Mouse (Mus musculus) C2C12 (cell line): ENCODE measurements around the gene Ranbp3l. TPM values are rescaled to one million over a fixed set of nuclear protein-coding genes. Genes with fewer than 3 reads are reported as not detected.

ENCODE experiments used
- H3K27me3 ChIP-seq: one replicate; pipeline ENCODE4 v1.6.1; 2011; ENCODE audit not compliant: control insufficient read depth, insufficient read depth, insufficient read length
- H3K36me3 ChIP-seq: one replicate; pipeline ENCODE4 v1.6.1; 2011; ENCODE audit not compliant: control insufficient read depth, insufficient read depth
- H3K4me3 ChIP-seq: one replicate; pipeline ENCODE4 v1.5.1; 2011; ENCODE audit warnings: mild to moderate bottlenecking, control low read depth; ENCODE audit not compliant: poor library complexity, insufficient read depth, severe bottlenecking
- H3K79me2 ChIP-seq: one replicate; pipeline ENCODE4 v1.6.1; 2011; ENCODE audit not compliant: control insufficient read depth, insufficient read depth
- H3K79me3 ChIP-seq: one replicate; pipeline ENCODE4 v1.6.1; 2011; ENCODE audit warnings: low read depth, control low read depth
- H3ac ChIP-seq: one replicate; pipeline ENCODE3; 2011; ENCODE audit warnings: low read depth; ENCODE audit not compliant: control insufficient read depth, insufficient read length
- CEBPB ChIP-seq: IDR thresholded peaks from one replicate; pipeline ENCODE4 v1.6.1; 2011; ENCODE audit warnings: low read depth, mild to moderate bottlenecking, control low read depth, moderate library complexity
- CTCF ChIP-seq: IDR thresholded peaks from one replicate; pipeline ENCODE4 v1.5.1; 2011; ENCODE audit not compliant: control insufficient read depth, insufficient read depth, insufficient read length
- FOSL1 ChIP-seq: IDR thresholded peaks from one replicate; pipeline ENCODE4 v1.8.0; 2011; ENCODE audit warnings: mild to moderate bottlenecking, low read length; ENCODE audit not compliant: poor library complexity, insufficient read depth, severe bottlenecking
- MAX ChIP-seq: IDR thresholded peaks from one replicate; pipeline ENCODE4 v1.6.1; 2011; ENCODE audit warnings: mild to moderate bottlenecking, control low read depth
- MYOD1 ChIP-seq: IDR thresholded peaks from one replicate; pipeline ENCODE4 v1.6.1; 2011; ENCODE audit warnings: low read depth; ENCODE audit not compliant: control insufficient read depth, insufficient read length
- MYOG ChIP-seq: IDR thresholded peaks from one replicate; pipeline ENCODE4 v1.6.1; 2011; ENCODE audit not compliant: control insufficient read depth, insufficient read length; ENCODE audit errors: extremely low read depth
- USF1 ChIP-seq: IDR thresholded peaks from one replicate; pipeline ENCODE4 v1.6.1; 2011; ENCODE audit warnings: low read depth, mild to moderate bottlenecking, control low read depth, moderate library complexity
- polyA plus RNA-seq: library from polyadenylated mRNA; unstranded; fragments of >200 nt; fragmentation: generic; extraction: Trizol; gene quantifications from one replicate; pipeline ENCODE4 v1.2.1, GENCODE M21; 2012; ENCODE audit warnings: missing spikeins

Gene Ranbp3l
- polyA plus RNA-seq, 1 experiment: 0.06 TPM

DNA sequence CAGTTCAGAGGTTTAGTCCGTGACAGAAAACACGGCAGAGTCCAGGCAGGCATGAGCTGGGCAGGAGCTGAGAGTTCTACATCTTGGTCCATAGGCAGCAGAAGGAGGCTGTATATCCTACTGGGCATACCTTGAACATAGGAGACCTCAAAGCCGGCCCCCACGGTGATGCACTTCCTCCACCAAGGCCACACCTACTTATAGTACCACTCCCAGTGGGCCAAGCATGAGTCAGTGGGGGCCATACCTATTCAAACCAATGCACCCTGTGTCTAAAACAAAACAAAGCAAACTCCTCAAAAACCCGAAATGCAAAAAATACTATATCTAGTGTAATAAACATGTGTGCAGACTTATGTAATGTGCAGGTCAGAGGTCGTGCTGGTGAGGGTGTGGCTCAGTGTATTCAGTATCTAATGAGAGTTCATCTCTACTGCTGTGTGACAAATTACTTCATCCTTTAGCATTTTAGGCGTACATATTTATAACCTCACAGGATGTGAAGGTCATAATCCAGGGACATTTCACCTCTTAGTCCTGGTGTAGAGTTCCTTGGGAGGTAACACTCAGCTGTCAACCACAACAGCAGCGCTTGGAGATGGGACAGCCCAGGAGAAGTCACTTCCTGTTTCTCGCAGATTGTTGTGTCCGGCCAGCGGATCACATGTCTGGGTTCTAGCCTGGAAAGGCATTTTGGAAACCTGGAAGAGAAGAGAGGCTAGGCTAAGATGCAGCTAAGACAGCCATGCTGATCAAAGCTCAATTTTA is 126.0 kb downstream of the Ranbp3l start:
- Histone ChIP-seq H3K36me3 (peaks cover 13% of the 10 kb centered on the region), H3ac (no peak overlapping the region), H3K79me2 (no peaks in the 10 kb centered on the region), H3K4me3 (no peak overlapping the region), H3K79me3 (no peaks in the 10 kb centered on the region), H3K27me3 (no peaks in the 10 kb centered on the region)
- no peak for TF ChIP-seq MYOD1
- TF ChIP-seq USF1: no peak
- no peak for TF ChIP-seq CTCF
- no peak for TF ChIP-seq MAX
- TF ChIP-seq FOSL1: no peak
- TF ChIP-seq MYOG: no peak
- TF ChIP-seq CEBPB: no peak

DNA sequence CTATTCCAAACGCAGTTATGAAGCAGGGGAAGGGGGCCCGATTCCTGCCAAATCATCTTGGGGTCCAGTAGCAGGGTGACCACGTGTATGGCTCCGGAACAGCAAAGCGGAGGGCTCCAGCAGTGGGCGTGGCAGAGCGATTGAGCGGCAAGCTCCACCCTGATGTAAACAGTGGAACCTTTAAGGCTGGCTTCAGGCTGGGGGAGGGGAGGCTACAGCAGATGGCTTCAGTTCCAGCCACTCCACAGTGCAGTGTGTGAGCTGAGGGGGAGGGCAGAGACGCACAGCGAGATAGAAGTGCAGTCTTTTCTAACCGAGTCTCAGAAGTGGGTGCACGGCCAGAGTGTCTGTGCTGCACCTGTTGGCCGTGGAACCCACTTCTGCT is 126.6 kb downstream of the Ranbp3l start:
- Histone ChIP-seq H3K36me3 (peaks cover 13% of the 10 kb centered on the region), H3K79me2 (no peaks in the 10 kb centered on the region), H3K4me3 (no peak overlapping the region), H3K79me3 (no peaks in the 10 kb centered on the region), H3K27me3 (no peaks in the 10 kb centered on the region), H3ac (no peak overlapping the region)
- TF ChIP-seq CTCF: no peak
- no peak for TF ChIP-seq CEBPB
- no peak for TF ChIP-seq FOSL1
- no peak for TF ChIP-seq MAX
- no peak for TF ChIP-seq USF1
- no peak for TF ChIP-seq MYOG
- no peak for TF ChIP-seq MYOD1

DNA sequence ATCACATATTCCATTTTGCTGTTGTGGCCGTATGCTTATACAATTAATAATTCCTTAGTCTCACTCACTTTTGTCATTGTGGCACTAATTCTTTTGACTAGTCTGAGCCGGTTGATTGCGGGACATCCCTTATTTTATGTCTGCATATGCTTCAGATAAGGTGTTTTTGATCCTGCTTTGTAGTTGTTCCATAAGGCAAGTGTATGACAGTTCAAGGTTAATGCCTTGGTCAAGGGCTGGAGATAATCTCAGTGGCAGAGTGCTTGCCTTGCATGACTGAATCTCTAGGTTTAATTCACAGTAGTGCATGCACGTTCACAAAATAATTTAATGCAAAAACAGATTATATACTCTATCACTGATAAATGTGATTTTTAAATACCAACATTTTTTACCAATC is 129.1 kb downstream of the Ranbp3l start:
- H3ac ChIP-seq: no peak overlapping the region
- no peaks in the 10 kb centered on the region for H3K79me3 ChIP-seq
- no peak overlapping the region for H3K4me3 ChIP-seq
- no peak for TF ChIP-seq FOSL1
- no peak for TF ChIP-seq MYOG
- TF ChIP-seq MYOD1: no peak
- no peak for TF ChIP-seq CEBPB
- no peak for TF ChIP-seq USF1
- TF ChIP-seq CTCF: no peak
- no peak for TF ChIP-seq MAX
- H3K36me3 ChIP-seq: peaks cover 24% of the 10 kb centered on the region
- no peaks in the 10 kb centered on the region for H3K79me2 ChIP-seq
- H3K27me3 ChIP-seq: no peaks in the 10 kb centered on the region

DNA sequence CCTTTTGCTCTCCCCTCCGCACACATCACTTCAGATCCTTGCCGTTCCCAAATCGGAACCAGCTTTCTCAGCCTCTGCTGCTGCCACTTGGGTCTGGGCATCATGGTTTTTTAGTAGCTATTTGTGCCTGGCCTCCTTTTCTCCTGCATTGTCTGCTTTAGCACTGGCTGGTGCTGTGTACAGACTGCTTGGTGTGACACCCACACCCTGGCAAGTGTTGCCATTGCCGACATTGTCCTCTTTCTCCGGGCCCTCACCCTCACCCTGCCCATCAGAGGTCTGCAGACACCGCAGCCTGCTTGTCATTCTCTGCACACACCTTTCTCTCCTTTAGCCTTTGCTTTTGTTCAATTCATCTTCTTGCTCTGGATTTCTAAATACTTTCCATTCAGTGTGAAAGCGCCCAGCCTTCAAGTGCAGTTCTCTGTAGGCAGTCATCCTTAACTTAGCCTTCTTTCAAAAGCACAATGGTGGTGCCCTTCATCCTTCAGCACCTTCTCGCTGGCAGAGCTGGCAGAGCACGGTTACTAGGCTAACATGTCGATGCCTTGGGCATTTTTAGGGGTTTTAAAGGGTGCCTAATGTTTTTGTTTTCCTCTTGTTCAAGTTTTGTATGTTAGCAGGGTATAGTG is 132.8 kb downstream of the Ranbp3l start:
- TF ChIP-seq MYOG (no peak), MYOD1 (no peak), CTCF (no peak), CEBPB (no peak), USF1 (no peak), MAX (no peak), FOSL1 (no peak)
- peaks cover 35% of the 10 kb centered on the region for H3K36me3 ChIP-seq
- H3K79me3 ChIP-seq: no peaks in the 10 kb centered on the region

DNA sequence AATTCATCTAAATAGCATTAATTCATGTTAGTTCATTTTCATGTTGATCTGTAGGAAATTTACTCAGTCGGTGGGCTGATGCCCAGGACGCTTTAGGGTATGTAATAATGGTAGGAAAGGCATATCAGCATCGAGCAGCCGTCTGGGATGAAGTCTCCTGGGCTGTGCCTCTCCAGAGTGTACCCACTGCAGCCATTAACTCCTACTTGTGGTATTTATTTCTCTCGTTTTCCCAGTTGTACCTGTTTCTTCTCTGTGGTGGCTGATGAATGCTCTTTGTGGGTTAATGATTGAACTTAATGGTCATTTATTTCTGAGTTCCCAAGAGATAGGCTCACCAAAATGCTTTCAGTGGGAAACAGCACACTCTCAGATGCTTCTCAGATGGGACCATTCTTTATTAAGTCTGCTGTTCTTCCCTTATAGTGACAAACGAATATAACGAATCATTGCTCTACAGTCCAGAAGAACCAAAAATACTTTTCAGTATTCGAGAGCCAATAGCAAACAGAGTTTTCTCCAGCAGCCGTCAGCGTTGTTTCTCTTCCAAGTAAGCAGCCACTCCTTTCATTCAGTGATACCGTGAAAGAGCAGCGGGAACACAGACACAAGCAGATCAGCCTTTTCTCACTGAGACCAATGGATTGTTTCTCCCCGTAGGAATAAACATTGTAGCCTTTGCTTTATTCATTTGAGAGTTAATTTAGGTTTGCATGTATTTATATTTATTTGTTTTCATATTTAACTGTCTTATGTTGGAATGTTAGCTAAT is 138.7 kb downstream of the Ranbp3l start:
- no peaks in the 10 kb centered on the region for H3K27me3 ChIP-seq
- no peak overlapping the region for H3K4me3 ChIP-seq
- H3ac ChIP-seq: no peak overlapping the region
- no peak for TF ChIP-seq CEBPB
- TF ChIP-seq MYOG: no peak
- TF ChIP-seq FOSL1: no peak
- TF ChIP-seq USF1: no peak
- TF ChIP-seq MYOD1: no peak
- TF ChIP-seq CTCF: no peak
- no peak for TF ChIP-seq MAX
- H3K79me2 ChIP-seq: no peaks in the 10 kb centered on the region
- H3K36me3 ChIP-seq: peaks cover 72% of the 10 kb centered on the region
- H3K79me3 ChIP-seq: no peaks in the 10 kb centered on the region

More for the DNA sequence above, 132.8 kb downstream of the Ranbp3l start:
- Histone ChIP-seq H3K27me3 (no peaks in the 10 kb centered on the region), H3K4me3 (no peak overlapping the region), H3ac (no peak overlapping the region), H3K79me2 (no peaks in the 10 kb centered on the region)
